Mouse (Mus musculus): ENCODE results near the gene Arhgef33.

DNA sequence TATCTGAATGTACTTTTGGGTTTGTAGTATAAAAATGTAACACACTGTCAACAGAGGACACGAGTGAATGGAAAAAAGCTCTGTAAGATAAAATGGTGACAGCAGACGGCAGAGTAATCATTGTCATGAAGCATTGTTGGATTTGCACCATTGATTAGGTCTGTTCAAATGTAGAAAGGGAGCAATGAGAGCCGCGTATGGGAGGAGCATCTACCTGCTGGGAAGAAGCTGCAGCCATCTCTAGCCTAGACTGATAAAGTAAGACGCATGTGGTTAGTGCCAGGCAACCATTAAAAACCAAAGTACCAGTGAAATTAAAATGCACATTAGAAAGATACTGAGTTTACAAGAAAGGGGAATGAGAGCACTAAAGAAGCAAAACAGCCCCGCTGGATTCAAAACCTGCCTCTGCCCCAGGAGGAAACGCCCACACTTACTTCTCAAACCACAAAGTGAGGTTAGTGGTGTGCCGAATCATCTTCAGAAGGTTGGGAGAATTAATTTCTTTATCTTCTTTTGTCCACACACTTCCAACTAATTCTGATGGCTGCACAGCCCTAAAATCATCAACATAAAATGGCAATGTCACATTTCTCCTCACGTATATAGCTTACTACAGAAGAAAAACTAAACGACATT lies 111.5 kb downstream of the Arhgef33 start:
- TF ChIP-seq CTCF (IDR thresholded peaks at IDR 0.05; ENCODE audit: control insufficient read depth, insufficient read depth, insufficient read length) (no peak), FOSL1 (IDR thresholded peaks at IDR 0.05; ENCODE audit: insufficient read depth, low read length, poor library complexity, severe bottlenecking) (no peak), MAX (IDR thresholded peaks at IDR 0.05) (no peak), MYOG (IDR thresholded peaks at IDR 0.05; ENCODE audit: control insufficient read depth, extremely low read depth, insufficient read length) (no peak), MYOD1 (IDR thresholded peaks at IDR 0.05; ENCODE audit: control insufficient read depth, insufficient read length, low read depth) (no peak), USF1 (IDR thresholded peaks at IDR 0.05; ENCODE audit: low read depth) (no peak)

Data from C2C12 (cell line).